Mouse (Mus musculus) hindbrain, embryonic 16.5 days (tissue): ENCODE measurements at regions not wholly inside any gene's neighbourhood (a gene's known extent, or its start where the extent isn't known, plus 50 kb on each side); places are given as distances from the start of the nearest gene placed in this dataset.

Experiments used
- ATAC-seq: fragments of 200-750 bp; cut with Nextera tagmentation; 2 replicates; pipeline ENCODE4 v1.8.0; 2017; ENCODE audit warnings: moderate TSS enrichment, moderate library complexity
- H3K27ac ChIP-seq: fragments of 300-500 bp; sonication (generic); 2 replicates; pipeline ENCODE4 v1.5.1; 2014; ENCODE audit warnings: low read depth, mild to moderate bottlenecking, control low read depth, low read length, moderate library complexity
- H3K27me3 ChIP-seq: fragments of 300-500 bp; sonication (generic); replicated peaks from 2 replicates; pipeline ENCODE4 v1.6.1; 2014; ENCODE audit warnings: low read length; ENCODE audit not compliant: control insufficient read depth, insufficient read depth
- H3K36me3 ChIP-seq: fragments of 300-500 bp; sonication (generic); 2 replicates; pipeline ENCODE4 v1.6.1; 2014; ENCODE audit warnings: mild to moderate bottlenecking, low read length, moderate library complexity, mixed read lengths; ENCODE audit not compliant: control insufficient read depth, insufficient read depth
- H3K4me1 ChIP-seq: fragments of 300-500 bp; sonication (generic); 2 replicates; pipeline ENCODE4 v1.6.1; 2014; ENCODE audit warnings: low read depth, low read length; ENCODE audit not compliant: control insufficient read depth, insufficient read depth
- H3K4me2 ChIP-seq: fragments of 300-500 bp; sonication (generic); 2 replicates; pipeline ENCODE4 v1.6.1; 2014; ENCODE audit warnings: mild to moderate bottlenecking, low read length, control low read depth, moderate library complexity
- H3K4me3 ChIP-seq: fragments of 300-500 bp; sonication (generic); 2 replicates; pipeline ENCODE4 v1.5.1; 2014; ENCODE audit warnings: mild to moderate bottlenecking, low read length, control low read depth, moderate library complexity
- H3K9ac ChIP-seq: fragments of 300-500 bp; sonication (generic); 2 replicates; pipeline ENCODE4 v1.6.1; 2014; ENCODE audit warnings: low read depth, mild to moderate bottlenecking, control low read depth, low read length, moderate library complexity
- H3K9me3 ChIP-seq: fragments of 300-500 bp; sonication (generic); 2 replicates; pipeline ENCODE4 v1.6.1; 2014; ENCODE audit warnings: mild to moderate bottlenecking, low read length, moderate library complexity; ENCODE audit not compliant: control insufficient read depth
- WGBS: fragments of 180-500 bp; shearing (Covaris S2); extraction: QIAGEN DNeasy Blood & Tissue Kit; methylation state at CpG from one replicate; pipeline ENCODE4 v1.1.7; 2014; 5-methylcytosine and 5-hydroxymethylcytosine counted together

DNA sequence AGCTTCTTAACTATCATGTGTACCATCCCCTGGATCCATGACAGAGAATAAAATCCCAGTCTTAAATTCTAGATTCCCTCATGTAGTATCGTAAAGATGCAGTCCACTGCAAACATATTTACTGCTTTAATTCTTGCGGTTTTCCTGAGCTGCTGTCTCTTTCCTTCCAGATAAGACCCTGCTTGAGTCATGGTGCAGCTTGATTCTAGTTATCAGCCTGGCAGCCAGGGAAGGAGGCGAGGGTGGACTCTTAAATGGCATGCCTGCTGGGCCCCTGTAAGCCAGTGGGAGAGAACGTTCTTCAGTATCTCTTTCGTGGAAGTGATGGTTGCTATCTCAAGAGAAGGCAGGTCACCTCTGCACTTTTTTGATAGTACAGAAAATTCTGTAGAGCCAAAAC, 71.9 kb upstream of the Slc2a1 start:
- 94% methylated on average over 5 of the region's 5 CpGs for WGBS

DNA sequence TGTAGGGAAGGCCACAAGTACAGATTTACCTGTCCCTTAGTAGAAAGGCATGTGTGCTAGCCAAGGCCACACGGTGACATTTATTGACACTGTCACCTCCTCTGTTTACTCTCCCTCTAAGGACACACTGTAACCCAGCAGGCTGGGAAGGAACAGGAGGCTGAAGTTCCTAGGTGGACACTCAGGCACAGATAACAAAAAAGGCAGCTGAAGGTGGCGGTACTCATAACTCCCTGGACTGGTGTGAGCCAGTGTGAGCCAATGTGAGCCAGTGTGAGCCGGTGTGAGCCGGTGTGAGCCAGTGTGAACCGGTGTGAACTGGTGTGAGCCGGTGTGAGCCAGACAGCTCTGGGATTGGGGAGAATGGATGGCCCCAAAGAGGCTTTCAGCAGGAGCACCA, 68.5 kb upstream of the Slc2a1 start:
- Histone ChIP-seq H3K9me3 (no peaks in the 10 kb centered on the region), H3K27me3 (no peaks in the 10 kb centered on the region), H3K9ac (no peak overlapping the region), H3K4me3 (no peak overlapping the region), H3K36me3 (no peaks in the 10 kb centered on the region), H3K27ac (peak overlapping the region; percentile 21; the same call in 1 of the 2 replicates), H3K4me1 (no peaks in the 10 kb centered on the region), H3K4me2 (no peak overlapping the region)
- 95% methylated on average over 6 of the region's 6 CpGs for WGBS
- ATAC-seq, result no peak

More for the DNA sequence above, 71.9 kb upstream of the Slc2a1 start:
- Histone ChIP-seq H3K36me3 (no peaks in the 10 kb centered on the region), H3K27me3 (no peaks in the 10 kb centered on the region), H3K4me2 (no peak overlapping the region), H3K27ac (no peak overlapping the region), H3K4me1 (no peaks in the 10 kb centered on the region), H3K4me3 (no peak overlapping the region), H3K9me3 (no peaks in the 10 kb centered on the region), H3K9ac (no peak overlapping the region)
- no peak for ATAC-seq

- no peak overlapping the region for H3K9ac ChIP-seq
- no peak overlapping the region for H3K4me2 ChIP-seq
- no peak overlapping the region for H3K27ac ChIP-seq
- H3K36me3 ChIP-seq, result no peaks in the 10 kb centered on the region
- ATAC-seq, result no peak
- 62% methylated on average over 6 of the region's 6 CpGs for WGBS
- no peaks in the 10 kb centered on the region for H3K4me1 ChIP-seq
- no peaks in the 10 kb centered on the region for H3K27me3 ChIP-seq
- H3K9me3 ChIP-seq, result no peaks in the 10 kb centered on the region
- no peak overlapping the region for H3K4me3 ChIP-seq
These were observed 66.9 kb upstream of the Slc2a1 start for GRCm38 (mm10) chr4:119041616-119042015.

DNA sequence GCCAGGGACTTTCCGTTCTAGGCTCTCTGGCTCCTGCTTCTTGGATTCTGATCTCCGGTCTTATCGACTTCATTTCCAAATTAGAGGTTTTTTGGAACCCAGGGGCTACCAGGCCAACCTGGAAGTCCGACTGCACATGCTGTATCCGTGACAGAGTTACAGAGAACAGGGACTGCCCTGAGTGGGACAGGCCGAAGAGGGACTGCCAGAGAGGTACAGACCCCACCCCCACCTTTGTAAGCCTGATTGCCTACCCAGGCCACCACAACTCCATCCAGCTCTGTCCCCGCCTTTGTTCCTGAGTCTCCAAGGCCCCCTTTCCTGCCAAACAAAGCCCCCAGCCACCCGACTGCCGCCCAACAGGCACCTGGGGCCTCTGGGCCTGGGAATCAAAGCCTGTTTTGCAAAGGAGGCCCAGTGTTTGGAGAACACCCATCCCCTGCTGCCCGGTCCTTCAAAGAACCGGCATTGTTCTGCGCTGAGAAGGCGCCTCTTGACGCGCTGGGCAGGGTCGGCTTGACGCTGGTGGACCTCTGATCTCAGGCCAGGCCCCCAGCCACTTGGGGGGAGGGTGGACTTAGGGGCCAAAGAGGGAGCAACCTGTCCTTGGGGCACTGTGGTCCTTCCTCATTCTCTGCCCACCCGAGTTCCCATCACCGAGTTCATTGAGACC, 64.4 kb upstream of the Slc2a1 start:
- Histone ChIP-seq H3K4me2 (no peak overlapping the region), H3K27me3 (no peaks in the 10 kb centered on the region), H3K27ac (0 out of 2 replicates have a peak overlapping the region, but pooled peaks have one; percentile 49), H3K9me3 (no peaks in the 10 kb centered on the region), H3K9ac (no peak overlapping the region), H3K4me1 (no peaks in the 10 kb centered on the region), H3K4me3 (no peak overlapping the region), H3K36me3 (no peaks in the 10 kb centered on the region)
- peak; percentile 56 for ATAC-seq
- WGBS, result 31% methylated on average over 19 of the region's 19 CpGs

DNA sequence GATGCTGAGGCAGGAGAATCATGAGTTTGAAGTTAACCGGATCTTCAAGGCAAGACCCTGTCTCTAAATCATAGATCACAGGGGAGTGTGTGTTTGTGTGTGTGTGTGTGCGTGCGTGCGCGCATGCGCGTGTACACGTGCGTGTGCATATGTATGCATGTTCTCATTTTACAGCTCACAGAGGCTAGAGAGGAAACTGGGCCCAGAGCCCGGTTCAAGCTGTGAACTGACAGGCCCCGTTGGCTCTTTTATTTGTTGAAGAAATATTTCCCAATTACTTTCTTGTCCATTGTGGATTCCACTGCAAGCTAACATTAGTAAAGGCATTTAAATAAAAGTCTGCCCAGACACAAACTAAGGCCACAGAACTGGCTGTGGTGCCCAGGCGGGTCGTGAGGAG, 63.7 kb upstream of the Slc2a1 start:
- Histone ChIP-seq H3K27me3 (no peaks in the 10 kb centered on the region), H3K36me3 (no peaks in the 10 kb centered on the region), H3K4me2 (no peak overlapping the region), H3K4me1 (no peaks in the 10 kb centered on the region), H3K9me3 (no peaks in the 10 kb centered on the region), H3K9ac (no peak overlapping the region), H3K4me3 (no peak overlapping the region), H3K27ac (peak overlapping the region; percentile 49)
- 62% methylated on average over 13 of the region's 13 CpGs for WGBS
- peak; percentile 50; the same call in 1 of the 2 replicates for ATAC-seq

DNA sequence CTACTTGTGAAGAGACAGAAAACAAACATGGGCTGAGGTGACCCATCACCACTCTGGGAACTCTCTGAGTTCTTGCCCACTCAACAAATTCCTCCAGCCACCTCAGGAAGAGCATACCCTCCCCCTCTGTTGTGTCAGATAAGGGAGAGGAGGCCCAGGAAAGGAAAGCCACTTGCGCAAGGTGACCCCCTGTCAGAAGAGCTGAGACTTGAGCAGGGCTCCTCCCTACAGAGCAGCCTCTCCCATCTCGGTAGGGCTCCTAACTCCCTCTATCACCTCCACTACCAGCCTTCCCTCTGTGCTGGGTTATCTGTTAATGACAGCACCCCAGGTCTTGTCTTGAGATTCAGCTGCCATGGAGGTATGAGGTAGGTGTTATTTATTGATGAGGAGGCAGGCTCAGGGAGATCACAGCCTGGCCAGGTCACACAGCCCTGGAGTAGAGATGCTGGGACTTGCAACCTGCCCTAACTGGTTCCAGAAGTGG, 57.6 kb upstream of the Slc2a1 start:
- H3K4me2 ChIP-seq, result no peak overlapping the region
- no peak for ATAC-seq
- H3K27ac ChIP-seq, result no peak overlapping the region
- no peaks in the 10 kb centered on the region for H3K36me3 ChIP-seq
- H3K9ac ChIP-seq, result no peak overlapping the region
- H3K4me1 ChIP-seq, result no peaks in the 10 kb centered on the region
- H3K4me3 ChIP-seq, result no peak overlapping the region
- 66% methylated on average over 2 of the region's 2 CpGs for WGBS
- no peaks in the 10 kb centered on the region for H3K27me3 ChIP-seq
- H3K9me3 ChIP-seq, result no peaks in the 10 kb centered on the region

- ATAC-seq, result no peak
- Histone ChIP-seq H3K36me3 (no peaks in the 10 kb centered on the region), H3K9me3 (no peaks in the 10 kb centered on the region), H3K27ac (no peak overlapping the region), H3K9ac (no peak overlapping the region), H3K4me2 (no peak overlapping the region), H3K27me3 (no peaks in the 10 kb centered on the region), H3K4me1 (no peaks in the 10 kb centered on the region), H3K4me3 (no peak overlapping the region)
- 77% methylated on average over 3 of the region's 3 CpGs for WGBS
These were observed 56.0 kb upstream of the Slc2a1 start for GRCm38 (mm10) chr4:119052537-119052936.

- Histone ChIP-seq H3K4me1 (no peaks in the 10 kb centered on the region), H3K27ac (no peak overlapping the region), H3K4me3 (no peak overlapping the region), H3K9ac (no peak overlapping the region), H3K36me3 (no peaks in the 10 kb centered on the region), H3K4me2 (no peak overlapping the region), H3K27me3 (no peaks in the 10 kb centered on the region), H3K9me3 (no peaks in the 10 kb centered on the region)
- no peak for ATAC-seq
- 97% methylated on average over 4 of the region's 4 CpGs for WGBS
These were observed 55.3 kb upstream of the Slc2a1 start for GRCm38 (mm10) chr4:119053241-119053640.

GRCm38 (mm10) chr4:119053680-119054079, 54.8 kb upstream of the Slc2a1 start:
- Histone ChIP-seq H3K4me3 (no peak overlapping the region), H3K27ac (no peak overlapping the region), H3K9me3 (no peaks in the 10 kb centered on the region), H3K27me3 (no peaks in the 10 kb centered on the region), H3K4me2 (no peak overlapping the region), H3K9ac (no peak overlapping the region), H3K36me3 (no peaks in the 10 kb centered on the region), H3K4me1 (no peaks in the 10 kb centered on the region)
- WGBS, result 88% methylated on average over 6 of the region's 6 CpGs
- ATAC-seq, result no peak
